Mouse (Mus musculus) small intestine, adult 2 months (tissue): ENCODE measurements around the gene Gabrg3. TPM values are rescaled to one million over a fixed set of nuclear protein-coding genes. Genes with fewer than 3 reads are reported as not detected.

Experiments
- H3K27ac ChIP-seq: fragments of 200-500 bp; 2 replicates; pipeline ENCODE4 v1.5.1; 2012; ENCODE audit warnings: low read depth, low read length, control low read depth, inconsistent platforms; ENCODE audit not compliant: insufficient read depth
- H3K27me3 ChIP-seq: fragments of 200-500 bp; 2 replicates; pipeline ENCODE4 v1.6.1; 2012; ENCODE audit warnings: mild to moderate bottlenecking, moderate library complexity, low read length, inconsistent platforms; ENCODE audit not compliant: control insufficient read depth, insufficient read depth
- H3K36me3 ChIP-seq: fragments of 200-500 bp; 2 replicates; pipeline ENCODE4 v1.6.1; 2012; ENCODE audit warnings: mild to moderate bottlenecking, low read length, control low read depth, inconsistent platforms; ENCODE audit not compliant: control insufficient read depth, insufficient read depth
- H3K4me1 ChIP-seq: fragments of 200-500 bp; 2 replicates; pipeline ENCODE4 v1.6.1; 2012; ENCODE audit warnings: low read length, inconsistent platforms, mixed read lengths; ENCODE audit not compliant: control insufficient read depth, insufficient read depth, insufficient read length
- H3K4me3 ChIP-seq: fragments of 200-500 bp; 2 replicates; pipeline ENCODE4 v1.5.1; 2012; ENCODE audit warnings: low read depth, mild to moderate bottlenecking, control low read depth, inconsistent platforms, low read length, moderate library complexity
- CTCF ChIP-seq: fragments of 200-500 bp; IDR thresholded peaks from 2 replicates; pipeline ENCODE4 v1.5.1; 2012; ENCODE audit warnings: low read depth, mild to moderate bottlenecking, control low read depth, inconsistent platforms, low read length, moderate library complexity, mixed read lengths; ENCODE audit not compliant: insufficient replicate concordance, insufficient read length; ENCODE audit errors: extremely low read depth
- POLR2A ChIP-seq: fragments of 200-500 bp; IDR thresholded peaks from 2 replicates; pipeline ENCODE4 v1.6.1; 2012; ENCODE audit warnings: low read depth, mild to moderate bottlenecking, control low read depth, inconsistent platforms, low read length, moderate library complexity
- WGBS: fragments of 180-500 bp; shearing (Covaris S2); methylation state at CpG from one replicate; pipeline ENCODE4 v1.1.7; 2018; 5-methylcytosine and 5-hydroxymethylcytosine counted together
- polyA plus RNA-seq: library from polyadenylated mRNA; depleted of rRNA; stranded (reverse); fragments of >200 nt; gene quantifications from 2 replicates; pipeline ENCODE4 v1.2.3, GENCODE M21; 2012

The Gabrg3 gene
- polyA plus RNA-seq, 1 experiment: 0.06 TPM

- Histone ChIP-seq H3K4me3 (no peak overlapping the region), H3K4me1 (no peaks in the 10 kb centered on the region), H3K27ac (no peak overlapping the region), H3K36me3 (no peaks in the 10 kb centered on the region), H3K27me3 (no peaks in the 10 kb centered on the region)
- TF ChIP-seq CTCF: no peak
- no peak for TF ChIP-seq POLR2A
- WGBS: 56% methylated on average over 5 of the region's 5 CpGs
These were observed 233.2 kb downstream of the Gabrg3 start for GRCm38 (mm10) chr7:57153743-57154142.

GRCm38 (mm10) chr7:57150768-57151167 is 236.2 kb downstream of the Gabrg3 start:
- Histone ChIP-seq H3K27me3 (no peaks in the 10 kb centered on the region), H3K4me1 (no peaks in the 10 kb centered on the region), H3K4me3 (no peak overlapping the region), H3K27ac (no peak overlapping the region), H3K36me3 (no peaks in the 10 kb centered on the region)
- TF ChIP-seq POLR2A (no peak), CTCF (no peak)
- WGBS: 74% methylated on average over 5 of the region's 5 CpGs

GRCm38 (mm10) chr7:57138072-57138704 is 248.8 kb downstream of the Gabrg3 start:
- H3K4me3 ChIP-seq: no peak overlapping the region
- TF ChIP-seq CTCF (no peak), POLR2A (no peak)
- 80% methylated on average over 4 of the region's 4 CpGs for WGBS
- H3K4me1 ChIP-seq: no peaks in the 10 kb centered on the region
- H3K36me3 ChIP-seq: no peaks in the 10 kb centered on the region
- H3K27me3 ChIP-seq: no peaks in the 10 kb centered on the region
- H3K27ac ChIP-seq: no peak overlapping the region

GRCm38 (mm10) chr7:57133009-57133408 is 254.0 kb downstream of the Gabrg3 start:
- Histone ChIP-seq H3K36me3 (no peaks in the 10 kb centered on the region), H3K4me1 (no peaks in the 10 kb centered on the region), H3K4me3 (no peak overlapping the region), H3K27me3 (no peaks in the 10 kb centered on the region), H3K27ac (no peak overlapping the region)
- 74% methylated on average over 4 of the region's 4 CpGs for WGBS
- TF ChIP-seq POLR2A: no peak
- TF ChIP-seq CTCF: no peak

GRCm38 (mm10) chr7:57132471-57132870 is 254.5 kb downstream of the Gabrg3 start:
- TF ChIP-seq CTCF: no peak
- TF ChIP-seq POLR2A: no peak
- Histone ChIP-seq H3K27me3 (no peaks in the 10 kb centered on the region), H3K4me1 (no peaks in the 10 kb centered on the region), H3K4me3 (no peak overlapping the region), H3K27ac (no peak overlapping the region), H3K36me3 (no peaks in the 10 kb centered on the region)
- WGBS: 74% methylated on average over 2 of the region's 2 CpGs

GRCm38 (mm10) chr7:57100065-57100464 is 286.9 kb downstream of the Gabrg3 start:
- Histone ChIP-seq H3K4me3 (no peak overlapping the region), H3K27me3 (no peaks in the 10 kb centered on the region), H3K27ac (no peak overlapping the region), H3K36me3 (no peaks in the 10 kb centered on the region), H3K4me1 (no peaks in the 10 kb centered on the region)
- 74% methylated on average over 3 of the region's 3 CpGs for WGBS
- no peak for TF ChIP-seq CTCF

- no peak overlapping the region for H3K27ac ChIP-seq
- TF ChIP-seq POLR2A (no peak), CTCF (no peak)
- H3K4me3 ChIP-seq: no peak overlapping the region
- no peaks in the 10 kb centered on the region for H3K4me1 ChIP-seq
- WGBS: 71% methylated on average over 3 of the region's 3 CpGs
- H3K27me3 ChIP-seq: no peaks in the 10 kb centered on the region
- no peaks in the 10 kb centered on the region for H3K36me3 ChIP-seq
These were observed 304.9 kb downstream of the Gabrg3 start for GRCm38 (mm10) chr7:57082071-57082470.
